Mouse (Mus musculus) liver, embryonic 11.5 days (tissue): ENCODE measurements at regions not wholly inside any gene's neighbourhood (a gene's known extent, or its start where the extent isn't known, plus 50 kb on each side); places are given as distances from the start of the nearest gene placed in this dataset.
"Not testable (repeated sequence)": the region's sequence is repeated elsewhere in the genome, so short reads cannot be mapped to it uniquely, and the experiment has no call there.

Source experiments
- ATAC-seq: fragments of 200-750 bp; cut with Nextera tagmentation; replicated peaks from 2 replicates; pipeline ENCODE4 v1.8.0; 2017; ENCODE audit warnings: moderate number of reproducible peaks, mild to moderate bottlenecking, moderate TSS enrichment, moderate library complexity; ENCODE audit not compliant: low FRiP score
- DNase-seq: peaks from one replicate; pipeline ENCODE4 v3.0.0-alpha.2; 2017; ENCODE audit warnings: low spot score
- H3K27ac ChIP-seq: fragments of 300-500 bp; sonication (generic); 2 replicates; pipeline ENCODE4 v1.5.1; 2014; ENCODE audit warnings: mild to moderate bottlenecking, low read depth, low read length, control low read depth
- H3K27me3 ChIP-seq: fragments of 300-500 bp; sonication (generic); replicated peaks from 2 replicates; pipeline ENCODE4 v1.6.1; 2014; ENCODE audit warnings: low read length, mixed read lengths; ENCODE audit not compliant: control insufficient read depth, insufficient read depth
- H3K36me3 ChIP-seq: fragments of 300-500 bp; sonication (generic); 2 replicates; pipeline ENCODE4 v1.6.1; 2014; ENCODE audit warnings: mild to moderate bottlenecking, low read length, moderate library complexity, mixed read lengths; ENCODE audit not compliant: control insufficient read depth, insufficient read depth
- H3K4me1 ChIP-seq: fragments of 300-500 bp; sonication (generic); replicated peaks from 2 replicates; pipeline ENCODE4 v1.6.1; 2014; ENCODE audit warnings: low read length, mixed read lengths; ENCODE audit not compliant: control insufficient read depth, insufficient read depth
- H3K4me2 ChIP-seq: fragments of 300-500 bp; sonication (generic); 2 replicates; pipeline ENCODE4 v1.6.1; 2014; ENCODE audit warnings: mild to moderate bottlenecking, control low read depth, moderate library complexity
- H3K4me3 ChIP-seq: fragments of 300-500 bp; sonication (generic); 2 replicates; pipeline ENCODE4 v1.5.1; 2014; ENCODE audit warnings: low read depth, low read length, control low read depth
- H3K9ac ChIP-seq: fragments of 300-500 bp; sonication (generic); 2 replicates; pipeline ENCODE4 v1.6.1; 2014; ENCODE audit warnings: low read depth, low read length, control low read depth
- H3K9me3 ChIP-seq: fragments of 300-500 bp; sonication (generic); 2 replicates; pipeline ENCODE4 v1.6.1; 2016; ENCODE audit warnings: low read length, inconsistent platforms, mixed read lengths; ENCODE audit not compliant: control insufficient read depth
- WGBS: fragments of 180-500 bp; shearing (Covaris S2); extraction: QIAGEN DNeasy Blood & Tissue Kit; methylation state at CpG from one replicate; pipeline ENCODE4 v1.1.7; 2014; 5-methylcytosine and 5-hydroxymethylcytosine counted together

GRCm38 (mm10) chr12:43574887-43575605, 635.1 kb downstream of the Dnajb9 start:
- H3K36me3 ChIP-seq: no peaks in the 10 kb centered on the region
- no peak overlapping the region for H3K9ac ChIP-seq
- no peaks in the 10 kb centered on the region for H3K9me3 ChIP-seq
- WGBS: 87% methylated on average over 6 of the region's 6 CpGs
- no peak overlapping the region for H3K4me2 ChIP-seq
- H3K4me3 ChIP-seq: no peak overlapping the region
- DNase-seq: no peak
- no peak for ATAC-seq
- no peaks in the 10 kb centered on the region for H3K27me3 ChIP-seq
- no peak overlapping the region for H3K27ac ChIP-seq
- no peaks in the 10 kb centered on the region for H3K4me1 ChIP-seq

- no peak overlapping the region for H3K4me3 ChIP-seq
- H3K27ac ChIP-seq: no peak overlapping the region
- no peak for ATAC-seq
- no peak for DNase-seq
- no peaks in the 10 kb centered on the region for H3K36me3 ChIP-seq
- H3K9ac ChIP-seq: no peak overlapping the region
- no peaks in the 10 kb centered on the region for H3K9me3 ChIP-seq
- H3K4me2 ChIP-seq: no peak overlapping the region
- no peaks in the 10 kb centered on the region for H3K4me1 ChIP-seq
- no peaks in the 10 kb centered on the region for H3K27me3 ChIP-seq
These were observed 636.9 kb downstream of the Dnajb9 start for GRCm38 (mm10) chr12:43573186-43573585.

DNA sequence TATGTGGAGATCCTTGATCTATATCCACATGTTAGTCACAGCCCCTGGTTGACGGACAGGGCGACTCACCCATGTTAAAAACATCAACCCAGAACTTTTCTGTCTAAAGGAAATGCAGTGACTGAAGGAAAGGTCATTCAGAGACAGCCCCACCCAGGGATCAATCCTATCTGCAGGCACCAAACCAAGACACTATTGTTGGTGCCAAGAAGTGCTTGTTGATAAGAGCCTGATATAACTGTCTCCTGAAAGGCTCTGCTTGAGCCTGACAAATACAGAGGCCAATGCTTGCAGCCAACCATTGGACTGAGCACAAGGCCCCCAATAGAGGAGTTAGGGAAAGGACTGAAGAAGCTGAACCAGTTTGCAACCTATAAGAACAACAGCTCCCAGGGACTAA, 682.5 kb downstream of the Dnajb9 start:
- no peaks in the 10 kb centered on the region for H3K9me3 ChIP-seq
- H3K9ac ChIP-seq: no peak overlapping the region
- WGBS: 66% methylated on average over 2 of the region's 2 CpGs
- no peaks in the 10 kb centered on the region for H3K27me3 ChIP-seq
- ATAC-seq (no peak), DNase-seq (no peak)
- H3K27ac ChIP-seq: no peak overlapping the region
- H3K4me1 ChIP-seq: no peaks in the 10 kb centered on the region
- no peak overlapping the region for H3K4me3 ChIP-seq
- no peak overlapping the region for H3K4me2 ChIP-seq
- H3K36me3 ChIP-seq: no peaks in the 10 kb centered on the region

GRCm38 (mm10) chr12:43507458-43507857, 702.7 kb downstream of the Dnajb9 start:
- H3K9me3 ChIP-seq, H3K4me2 ChIP-seq, ATAC-seq, H3K36me3 ChIP-seq, H3K4me3 ChIP-seq, H3K27ac ChIP-seq, H3K9ac ChIP-seq, DNase-seq, H3K4me1 ChIP-seq, H3K27me3 ChIP-seq: not testable (repeated sequence)
- 76% methylated on average over 2 of the region's 2 CpGs for WGBS

GRCm38 (mm10) chr12:43489896-43490295, 720.2 kb downstream of the Dnajb9 start:
- H3K4me2 ChIP-seq: no peak overlapping the region
- H3K36me3 ChIP-seq: no peaks in the 10 kb centered on the region
- H3K27ac ChIP-seq: no peak overlapping the region
- DNase-seq (no peak), ATAC-seq (no peak)
- no peak overlapping the region for H3K4me3 ChIP-seq
- H3K4me1 ChIP-seq: no peaks in the 10 kb centered on the region
- H3K9ac ChIP-seq: no peak overlapping the region
- H3K9me3 ChIP-seq: no peaks in the 10 kb centered on the region
- 80% methylated on average over 1 of the region's 1 CpGs for WGBS
- H3K27me3 ChIP-seq: no peaks in the 10 kb centered on the region

- ATAC-seq (0 out of 2 replicates have a peak, but pooled peaks have one; percentile 7), DNase-seq (no peak)
- H3K9ac ChIP-seq: no peak overlapping the region
- H3K4me2 ChIP-seq: no peak overlapping the region
- no peak overlapping the region for H3K4me3 ChIP-seq
- 47% methylated on average over 1 of the region's 1 CpGs for WGBS
- H3K36me3 ChIP-seq: no peaks in the 10 kb centered on the region
- H3K9me3 ChIP-seq: no peaks in the 10 kb centered on the region
- H3K27me3 ChIP-seq: no peaks in the 10 kb centered on the region
- no peaks in the 10 kb centered on the region for H3K4me1 ChIP-seq
- H3K27ac ChIP-seq: no peak overlapping the region
These were observed 727.4 kb downstream of the Dnajb9 start for GRCm38 (mm10) chr12:43482683-43483082.

DNA sequence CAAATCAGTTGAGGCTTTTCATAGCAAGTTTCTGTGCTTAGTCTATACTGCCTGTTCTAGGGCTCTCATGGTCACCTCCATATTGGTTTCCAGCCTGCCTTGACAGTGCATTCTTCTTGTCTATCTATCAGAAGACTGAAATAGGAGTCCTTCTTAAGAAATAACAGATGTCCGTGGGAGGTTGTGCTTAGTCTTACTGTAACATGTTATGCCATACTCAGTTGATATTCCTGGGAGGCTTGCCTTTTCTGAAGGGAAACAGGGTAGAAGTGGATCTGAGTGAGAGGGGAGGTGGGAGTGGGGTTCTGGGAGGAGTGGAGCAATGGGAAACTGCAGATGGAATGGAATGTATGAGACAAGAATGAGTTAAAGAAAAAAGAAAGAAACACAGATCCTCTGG, 747.6 kb downstream of the Dnajb9 start:
- no peak overlapping the region for H3K4me2 ChIP-seq
- no peaks in the 10 kb centered on the region for H3K36me3 ChIP-seq
- no peaks in the 10 kb centered on the region for H3K4me1 ChIP-seq
- H3K9ac ChIP-seq: no peak overlapping the region
- DNase-seq (no peak), ATAC-seq (no peak)
- no peak overlapping the region for H3K27ac ChIP-seq
- no peak overlapping the region for H3K4me3 ChIP-seq
- no peaks in the 10 kb centered on the region for H3K27me3 ChIP-seq
- no peaks in the 10 kb centered on the region for H3K9me3 ChIP-seq
- WGBS: 67% methylated on average over 1 of the region's 1 CpGs
